Mouse (Mus musculus) forebrain, embryonic 16.5 days (tissue): ENCODE measurements around the gene Pilrb1. TPM values are rescaled to one million over a fixed set of nuclear protein-coding genes. Genes with fewer than 3 reads are reported as not detected.
"Not testable (repeated sequence)": the region's sequence is repeated elsewhere in the genome, so short reads cannot be mapped to it uniquely, and the experiment has no call there.

Source experiments
- ATAC-seq: fragments of 200-750 bp; cut with Nextera tagmentation; 2 replicates; pipeline ENCODE4 v1.8.0; 2017; ENCODE audit warnings: mild to moderate bottlenecking, moderate library complexity
- H3K27ac ChIP-seq: fragments of 300-500 bp; sonication (generic); 2 replicates; pipeline ENCODE4 v1.5.1; 2014; ENCODE audit warnings: low read length, control low read depth
- H3K27me3 ChIP-seq: fragments of 300-500 bp; sonication (generic); replicated peaks from 2 replicates; pipeline ENCODE4 v1.6.1; 2014; ENCODE audit warnings: low read length; ENCODE audit not compliant: control insufficient read depth, insufficient read depth
- H3K36me3 ChIP-seq: fragments of 300-500 bp; sonication (generic); 2 replicates; pipeline ENCODE4 v1.6.1; 2014; ENCODE audit not compliant: control insufficient read depth, insufficient read depth
- H3K4me1 ChIP-seq: fragments of 300-500 bp; sonication (generic); replicated peaks from 2 replicates; pipeline ENCODE4 v1.6.1; 2014; ENCODE audit warnings: low read length; ENCODE audit not compliant: control insufficient read depth, insufficient read depth
- H3K4me2 ChIP-seq: fragments of 300-500 bp; sonication (generic); 2 replicates; pipeline ENCODE4 v1.6.1; 2014; ENCODE audit warnings: mild to moderate bottlenecking, low read length, control low read depth
- H3K4me3 ChIP-seq: fragments of 300-500 bp; sonication (generic); replicated peaks from 2 replicates; pipeline ENCODE4 v1.5.1; 2014; ENCODE audit warnings: mild to moderate bottlenecking, low read length, control low read depth
- H3K9ac ChIP-seq: fragments of 300-500 bp; sonication (generic); replicated peaks from 2 replicates; pipeline ENCODE4 v1.6.1; 2014; ENCODE audit warnings: low read depth, low read length, control low read depth
- H3K9me3 ChIP-seq: fragments of 300-500 bp; sonication (generic); 2 replicates; pipeline ENCODE4 v1.6.1; 2016; ENCODE audit warnings: low read length; ENCODE audit not compliant: control insufficient read depth
- WGBS: fragments of 180-500 bp; shearing (Covaris S2); extraction: QIAGEN DNeasy Blood & Tissue Kit; methylation state at CpG from one replicate; pipeline ENCODE4 v1.1.7; 2014; 5-methylcytosine and 5-hydroxymethylcytosine counted together
- polyA plus RNA-seq: library from polyadenylated mRNA; unstranded; fragments of >200 nt; fragmentation: Nextera tagmentation; extraction: Ambion mirVana; gene quantifications from 2 replicates; pipeline ENCODE4 v1.2.1, GENCODE M21; 2015

Gene Pilrb1
- polyA plus RNA-seq: not detected in 2 replicates

DNA sequence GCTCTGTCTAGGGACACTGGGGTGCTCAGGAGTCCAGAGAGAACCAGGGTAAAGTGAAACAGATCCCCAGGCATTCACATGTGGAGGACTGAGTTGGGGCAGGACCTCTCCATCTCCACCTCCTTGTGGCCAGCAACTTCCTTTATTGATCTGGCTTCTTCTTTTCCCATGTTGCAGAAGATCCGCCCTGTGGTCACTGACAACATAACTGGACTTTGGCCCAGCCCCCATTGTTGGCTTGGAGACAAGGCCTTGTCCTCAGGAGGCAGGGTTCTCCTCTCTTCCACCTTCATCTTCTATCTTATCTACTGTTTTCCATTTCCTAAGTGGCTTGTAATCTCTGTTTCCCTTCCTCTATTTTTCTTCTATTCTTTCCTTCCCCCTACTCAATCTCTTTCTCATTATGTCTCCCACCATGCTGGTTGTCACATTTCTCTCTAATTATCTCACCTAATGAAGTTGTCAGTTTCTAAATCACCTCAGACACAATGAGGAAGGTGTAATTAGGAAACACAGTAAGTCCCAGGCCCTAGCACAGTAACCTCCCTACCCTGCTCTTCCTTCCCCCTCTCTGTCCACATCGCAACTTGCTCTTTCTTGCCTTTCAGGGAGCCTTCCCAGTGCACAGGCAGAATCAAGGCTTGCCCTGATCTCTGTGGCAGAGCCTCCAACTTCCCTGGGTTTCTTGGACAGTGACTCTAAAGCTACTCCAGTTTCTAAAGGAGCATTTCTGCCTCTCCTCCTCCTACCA is at the start of gene Pilrb1:
Gene Pilrb1 (minus strand): TSS at position 147 of the 751 bp plus-strand sequence.
- not testable (repeated sequence) for H3K4me2 ChIP-seq

DNA sequence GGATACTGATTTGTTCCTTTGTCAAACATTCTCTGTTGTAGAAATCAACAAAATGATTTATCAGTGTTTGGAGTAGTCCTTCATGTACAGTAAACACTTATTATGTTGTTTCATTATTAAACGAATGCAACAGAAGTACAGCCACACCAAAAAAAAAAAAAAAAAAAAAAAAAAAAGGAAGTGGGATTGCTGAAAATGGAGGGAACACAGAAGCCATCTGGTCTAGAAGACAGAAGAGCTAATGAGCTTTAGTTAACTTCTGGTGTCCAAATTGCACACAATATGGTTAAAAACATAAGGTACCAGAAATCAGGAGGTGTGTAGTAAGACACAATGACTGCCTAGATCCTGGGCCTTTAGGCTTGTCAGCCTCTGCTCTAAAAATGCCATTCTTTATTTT is 39.9 kb upstream of the Pilrb1 start:
- H3K27me3 ChIP-seq: no peaks in the 10 kb centered on the region
- 54% methylated on average over 1 of the region's 1 CpGs for WGBS
- no peak overlapping the region for H3K9ac ChIP-seq
- ATAC-seq: no peak
- H3K27ac ChIP-seq: no peak overlapping the region
- no peaks in the 10 kb centered on the region for H3K36me3 ChIP-seq
- no peaks in the 10 kb centered on the region for H3K9me3 ChIP-seq
- no peak overlapping the region for H3K4me3 ChIP-seq
- no peak overlapping the region for H3K4me2 ChIP-seq
- no peaks in the 10 kb centered on the region for H3K4me1 ChIP-seq

More for the DNA sequence above, at the start of gene Pilrb1:
- not testable (repeated sequence) for H3K4me3 ChIP-seq, ATAC-seq, H3K36me3 ChIP-seq, H3K27ac ChIP-seq, H3K9ac ChIP-seq, H3K27me3 ChIP-seq, H3K9me3 ChIP-seq, H3K4me1 ChIP-seq
- WGBS: 73% methylated on average over 1 of the region's 2 CpGs

DNA sequence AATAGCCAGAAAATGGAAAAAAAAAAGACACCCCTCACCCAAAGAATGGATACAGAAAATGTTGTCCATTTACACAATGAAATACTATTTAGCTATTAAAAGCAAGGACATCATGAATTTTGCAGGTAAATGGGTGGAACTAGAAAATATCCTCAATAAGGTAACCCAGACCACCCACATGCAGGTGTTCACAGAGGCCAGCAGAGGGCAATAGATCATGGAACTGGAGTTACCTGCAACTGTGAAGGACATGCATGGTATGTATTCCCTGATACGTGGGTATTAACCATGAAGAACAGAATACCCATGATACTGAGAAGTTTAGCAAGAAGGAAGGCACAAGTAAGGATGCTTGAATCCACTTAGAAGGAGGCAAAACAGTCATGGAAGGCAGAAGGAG is 35.0 kb upstream of the Pilrb1 start:
- H3K36me3 ChIP-seq: no peaks in the 10 kb centered on the region
- no peaks in the 10 kb centered on the region for H3K9me3 ChIP-seq
- H3K4me2 ChIP-seq: no peak overlapping the region
- no peak for ATAC-seq
- WGBS: 51% methylated on average over 1 of the region's 1 CpGs
- H3K4me3 ChIP-seq: no peak overlapping the region
- no peak overlapping the region for H3K27ac ChIP-seq
- H3K27me3 ChIP-seq: peaks cover 2% of the 10 kb centered on the region; the same call in 1 of the 2 replicates
- H3K4me1 ChIP-seq: no peaks in the 10 kb centered on the region
- H3K9ac ChIP-seq: no peak overlapping the region

DNA sequence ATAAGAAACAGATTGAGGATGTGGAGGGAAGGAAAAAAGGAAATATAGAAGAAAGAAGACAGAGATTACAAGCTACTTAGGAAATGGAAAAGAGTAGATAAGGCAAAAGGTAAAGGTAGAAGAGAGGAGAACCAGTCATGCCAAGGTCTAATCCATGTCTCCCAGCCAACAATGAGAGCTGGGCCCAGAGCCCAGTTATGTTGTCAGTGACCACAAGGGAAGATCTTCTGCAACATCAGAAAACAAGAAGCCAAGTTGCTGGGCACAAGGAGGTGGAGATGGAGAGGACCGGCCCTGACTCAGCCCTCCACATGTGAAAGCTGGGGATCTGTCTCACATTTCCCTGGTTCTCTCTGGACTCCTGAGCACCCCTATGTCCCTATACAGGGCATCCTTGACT is 29.8 kb upstream of the Pilrb1 start:
- no peaks in the 10 kb centered on the region for H3K9me3 ChIP-seq
- H3K9ac ChIP-seq: no peak overlapping the region
- H3K4me1 ChIP-seq: no peaks in the 10 kb centered on the region
- H3K4me2 ChIP-seq: no peak overlapping the region
- peaks cover 2% of the 10 kb centered on the region; the same call in 1 of the 2 replicates for H3K27me3 ChIP-seq
- 100% methylated on average over 1 of the region's 1 CpGs for whole genome bisulfite sequencing
- H3K27ac ChIP-seq: no peak overlapping the region
- no peak for ATAC-seq
- H3K4me3 ChIP-seq: no peak overlapping the region
- H3K36me3 ChIP-seq: no peaks in the 10 kb centered on the region

DNA sequence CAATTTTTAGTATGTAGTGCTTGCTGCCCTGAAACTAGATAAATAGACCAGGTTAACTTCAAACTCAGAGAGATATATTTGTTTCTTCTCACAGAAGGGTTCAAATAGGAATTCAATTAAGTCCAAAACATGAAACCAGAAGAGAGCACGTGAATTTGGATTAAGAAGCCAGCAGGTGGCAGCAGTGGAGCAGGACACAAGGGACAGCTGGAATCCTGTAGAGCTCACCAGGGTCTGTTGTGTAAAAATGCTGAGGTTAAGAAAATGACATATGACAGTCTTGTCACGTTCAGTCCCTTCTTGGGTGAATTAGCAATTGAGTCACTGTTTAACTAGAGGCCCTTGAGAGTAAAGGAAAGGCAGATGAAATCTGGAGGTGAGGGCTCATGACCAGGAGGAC is 28.0 kb upstream of the Pilrb1 start:
- ATAC-seq: no peak
- Histone ChIP-seq H3K4me2 (no peak overlapping the region), H3K9me3 (no peaks in the 10 kb centered on the region), H3K27me3 (peaks cover 2% of the 10 kb centered on the region; the same call in 1 of the 2 replicates), H3K27ac (no peak overlapping the region), H3K9ac (no peak overlapping the region), H3K36me3 (no peaks in the 10 kb centered on the region), H3K4me1 (no peaks in the 10 kb centered on the region), H3K4me3 (no peak overlapping the region)
- 12% methylated on average over 2 of the region's 2 CpGs for WGBS

DNA sequence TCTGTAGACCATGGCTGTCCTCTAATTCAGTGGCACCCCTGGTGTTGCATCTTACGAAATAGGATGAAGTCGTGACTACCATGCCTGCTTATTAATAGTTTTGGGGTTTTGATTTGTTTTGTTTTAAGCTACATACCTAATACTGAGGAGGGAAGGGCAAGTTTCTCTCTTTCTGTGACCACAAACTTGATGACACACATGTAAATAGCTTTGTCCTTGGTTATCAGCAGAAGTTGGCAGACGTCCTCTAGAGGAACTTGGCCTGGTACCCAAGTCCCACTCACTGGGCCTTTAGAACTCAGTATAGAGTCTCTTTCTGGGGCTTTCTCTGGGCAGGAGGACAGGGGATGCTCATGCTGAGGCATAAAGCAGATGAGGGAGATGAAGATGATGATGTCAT is 25.4 kb upstream of the Pilrb1 start:
- no peak overlapping the region for H3K27ac ChIP-seq
- H3K27me3 ChIP-seq: no peaks in the 10 kb centered on the region; the same call in 1 of the 2 replicates
- H3K9me3 ChIP-seq: no peaks in the 10 kb centered on the region
- whole genome bisulfite sequencing: 94% methylated on average over 3 of the region's 3 CpGs
- H3K4me2 ChIP-seq: no peak overlapping the region
- H3K4me1 ChIP-seq: no peaks in the 10 kb centered on the region
- no peak overlapping the region for H3K9ac ChIP-seq
- H3K4me3 ChIP-seq: no peak overlapping the region
- no peak for ATAC-seq
- H3K36me3 ChIP-seq: no peaks in the 10 kb centered on the region

DNA sequence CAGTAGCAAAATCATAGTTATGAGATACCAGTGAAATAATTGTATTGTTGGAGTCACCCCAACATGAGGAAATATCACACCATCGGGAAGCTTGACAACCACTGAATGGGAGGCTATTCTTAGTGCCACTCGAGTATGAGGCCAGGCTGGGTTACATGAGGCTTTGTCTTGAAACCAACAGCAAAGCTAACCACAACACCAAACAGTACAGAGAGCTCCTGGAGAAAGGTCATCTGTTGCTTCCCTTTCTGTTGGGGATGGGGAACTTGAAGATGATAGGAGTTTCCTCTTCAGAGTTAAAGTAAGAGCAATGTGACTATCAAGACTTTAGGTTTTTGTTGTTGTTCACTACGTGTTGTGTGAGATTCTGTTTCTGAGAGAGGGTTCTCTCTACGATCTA is 25.0 kb upstream of the Pilrb1 start:
- no peaks in the 10 kb centered on the region for H3K9me3 ChIP-seq
- no peak overlapping the region for H3K4me2 ChIP-seq
- 79% methylated on average over 4 of the region's 4 CpGs for WGBS
- no peak for ATAC-seq
- H3K4me3 ChIP-seq: no peak overlapping the region
- H3K27ac ChIP-seq: no peak overlapping the region
- H3K9ac ChIP-seq: no peak overlapping the region
- no peaks in the 10 kb centered on the region for H3K4me1 ChIP-seq
- H3K27me3 ChIP-seq: no peaks in the 10 kb centered on the region
- no peaks in the 10 kb centered on the region for H3K36me3 ChIP-seq

DNA sequence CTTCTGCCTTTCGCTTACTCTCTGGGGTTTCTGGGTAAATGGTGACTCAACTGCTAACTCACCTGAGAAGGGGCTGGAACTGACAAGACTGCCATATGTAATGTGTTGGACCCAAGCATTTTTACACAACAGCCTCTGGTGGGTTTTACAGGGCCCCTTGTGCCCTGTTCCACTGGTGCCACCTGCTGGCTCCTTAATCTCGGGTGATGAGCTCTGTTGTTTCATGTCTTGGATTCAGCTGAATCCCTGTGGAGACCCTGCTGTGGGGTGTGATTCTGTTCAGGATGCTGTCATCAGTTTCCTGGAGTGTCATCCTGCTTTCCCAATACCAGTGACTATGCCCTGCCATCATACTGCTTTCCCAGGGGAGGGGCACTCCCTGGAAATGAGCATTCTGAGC is 20.0 kb upstream of the Pilrb1 start:
- no peak for ATAC-seq

DNA sequence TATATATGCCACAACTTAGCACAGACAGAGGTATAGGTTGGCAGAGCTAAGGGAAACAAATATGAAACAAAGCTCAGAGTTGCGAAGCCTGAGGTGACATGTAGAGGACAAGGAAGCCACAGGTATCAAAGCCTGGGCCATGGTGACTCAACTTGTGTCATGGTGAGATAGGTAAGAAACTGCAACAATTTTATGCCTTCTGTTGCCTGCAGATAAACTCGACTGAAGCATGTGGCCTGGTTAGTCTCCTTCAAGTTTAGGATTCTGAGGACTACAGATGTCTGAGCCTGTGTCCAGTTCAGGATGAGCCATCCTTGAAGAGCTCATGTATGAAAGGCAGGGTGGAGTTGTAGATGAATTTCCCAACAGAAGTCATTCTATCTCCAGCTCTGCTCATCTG is 17.1 kb upstream of the Pilrb1 start:
- Histone ChIP-seq H3K9me3 (no peaks in the 10 kb centered on the region), H3K27me3 (no peaks in the 10 kb centered on the region), H3K4me3 (no peak overlapping the region), H3K4me1 (no peaks in the 10 kb centered on the region), H3K4me2 (no peak overlapping the region), H3K27ac (no peak overlapping the region), H3K36me3 (no peaks in the 10 kb centered on the region), H3K9ac (no peak overlapping the region)
- ATAC-seq: no peak
- WGBS: 82% methylated on average over 2 of the region's 2 CpGs

More for the DNA sequence above, 20.0 kb upstream of the Pilrb1 start:
- no peak overlapping the region for H3K9ac ChIP-seq
- H3K27me3 ChIP-seq: no peaks in the 10 kb centered on the region
- no peaks in the 10 kb centered on the region for H3K36me3 ChIP-seq
- H3K9me3 ChIP-seq: no peaks in the 10 kb centered on the region
- no peak overlapping the region for H3K27ac ChIP-seq
- no peak overlapping the region for H3K4me3 ChIP-seq
- no peaks in the 10 kb centered on the region for H3K4me1 ChIP-seq
- WGBS: 54% methylated on average over 2 of the region's 2 CpGs
- no peak overlapping the region for H3K4me2 ChIP-seq

DNA sequence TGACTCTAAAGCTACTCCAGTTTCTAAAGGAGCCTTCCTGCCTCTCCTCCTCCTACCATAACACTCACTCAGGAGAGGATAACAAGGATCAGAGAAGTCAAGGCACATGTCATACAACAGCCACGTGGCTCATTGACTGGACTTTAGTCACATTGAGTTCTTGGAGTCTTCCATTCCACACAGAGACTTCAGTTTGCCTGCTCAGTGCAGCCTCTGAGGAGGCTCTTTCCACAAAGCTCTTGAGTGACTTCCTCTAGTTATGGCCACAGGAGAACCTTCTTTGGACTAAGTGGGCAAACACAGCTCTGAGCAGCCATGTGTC is 14.4 kb upstream of the Pilrb1 start:
- not testable (repeated sequence) for H3K27ac ChIP-seq, H3K9me3 ChIP-seq, H3K4me1 ChIP-seq, H3K36me3 ChIP-seq, H3K4me2 ChIP-seq, H3K27me3 ChIP-seq, H3K9ac ChIP-seq, ATAC-seq, H3K4me3 ChIP-seq
- 25% methylated on average over 1 of the region's 1 CpGs for WGBS
